Mouse (Mus musculus) midbrain, embryonic 12.5 days (tissue): ENCODE results near the gene Slc35b2. TPM values are rescaled to one million over a fixed set of nuclear protein-coding genes. Genes with fewer than 3 reads are reported as not detected.

Experiments
- ATAC-seq: fragments of 200-750 bp; cut with Nextera tagmentation; 2 replicates; pipeline ENCODE4 v1.8.0; 2017; ENCODE audit warnings: low read depth, moderate TSS enrichment, moderate library complexity; ENCODE audit not compliant: low FRiP score
- H3K27ac ChIP-seq: fragments of 300-500 bp; sonication (generic); replicated peaks from 2 replicates; pipeline ENCODE4 v1.5.1; 2016; ENCODE audit warnings: mild to moderate bottlenecking
- H3K27me3 ChIP-seq: fragments of 300-500 bp; sonication (generic); 2 replicates; pipeline ENCODE4 v1.6.1; 2016; ENCODE audit warnings: mild to moderate bottlenecking
- H3K36me3 ChIP-seq: fragments of 300-500 bp; sonication (generic); 2 replicates; pipeline ENCODE4 v1.6.1; 2016
- H3K4me1 ChIP-seq: fragments of 300-500 bp; sonication (generic); 2 replicates; pipeline ENCODE4 v1.6.1; 2016
- H3K4me2 ChIP-seq: fragments of 300-500 bp; sonication (generic); replicated peaks from 2 replicates; pipeline ENCODE4 v1.6.1; 2016; ENCODE audit warnings: mild to moderate bottlenecking, moderate library complexity
- H3K4me3 ChIP-seq: fragments of 300-500 bp; sonication (generic); 2 replicates; pipeline ENCODE4 v1.5.1; 2016; ENCODE audit warnings: mild to moderate bottlenecking
- H3K9ac ChIP-seq: fragments of 300-500 bp; sonication (generic); replicated peaks from 2 replicates; pipeline ENCODE4 v1.6.1; 2016; ENCODE audit warnings: mild to moderate bottlenecking, moderate library complexity
- H3K9me3 ChIP-seq: fragments of 300-500 bp; sonication (generic); 2 replicates; pipeline ENCODE4 v1.6.1; 2016; ENCODE audit warnings: mild to moderate bottlenecking
- WGBS: fragments of 180-500 bp; shearing (Covaris S2); methylation state at CpG from one replicate; pipeline ENCODE4 v1.1.7; 2016; 5-methylcytosine and 5-hydroxymethylcytosine counted together
- polyA plus RNA-seq: library from polyadenylated mRNA; unstranded; fragments of >200 nt; fragmentation: Nextera tagmentation; extraction: Ambion mirVana; gene quantifications from 2 replicates; pipeline ENCODE4 v1.2.1, GENCODE M21; 2016

Slc35b2 gene
- polyA plus RNA-seq, 1 experiment from 2014 or later = 102 TPM

- H3K4me1 ChIP-seq = peaks cover 47% of the 10 kb centered on the region
- peak within 1 kb of the TSS; percentile 64 for H3K4me2 ChIP-seq
- no peak within 1 kb of the TSS for H3K27ac ChIP-seq
- peak within 1 kb of the TSS; percentile 32 for H3K4me3 ChIP-seq
- peak within 1 kb of the TSS; percentile 53 for H3K9ac ChIP-seq
- ATAC-seq = peak; percentile 38; the same call in 1 of the 2 replicates
- WGBS = 13% methylated on average over 32 of the region's 32 CpGs
- H3K9me3 ChIP-seq = no peaks in the 10 kb centered on the region
- peaks cover 59% of the 10 kb centered on the region for H3K27me3 ChIP-seq
- no peaks in the 10 kb centered on the region for H3K36me3 ChIP-seq
Observed at GRCm38 (mm10) chr17:45599446-45600242, 36.0 kb downstream of the Slc35b2 start, which contains the start of gene Slc29a1. Gene Slc29a1 (minus strand): TSS chr17:45599606.

- ATAC-seq = no peak
- Histone ChIP-seq H3K4me2 (0 out of 2 replicates have a peak overlapping the region, but pooled peaks have one; percentile 64), H3K27me3 (peaks cover 53% of the 10 kb centered on the region), H3K36me3 (no peaks in the 10 kb centered on the region), H3K27ac (no peak overlapping the region), H3K4me3 (no peak overlapping the region), H3K9ac (no peak overlapping the region), H3K4me1 (peaks cover 41% of the 10 kb centered on the region), H3K9me3 (no peaks in the 10 kb centered on the region)
- whole genome bisulfite sequencing = 56% methylated on average over 8 of the region's 8 CpGs
Observed at GRCm38 (mm10) chr17:45600267-45600666, 36.6 kb downstream of the Slc35b2 start.

DNA sequence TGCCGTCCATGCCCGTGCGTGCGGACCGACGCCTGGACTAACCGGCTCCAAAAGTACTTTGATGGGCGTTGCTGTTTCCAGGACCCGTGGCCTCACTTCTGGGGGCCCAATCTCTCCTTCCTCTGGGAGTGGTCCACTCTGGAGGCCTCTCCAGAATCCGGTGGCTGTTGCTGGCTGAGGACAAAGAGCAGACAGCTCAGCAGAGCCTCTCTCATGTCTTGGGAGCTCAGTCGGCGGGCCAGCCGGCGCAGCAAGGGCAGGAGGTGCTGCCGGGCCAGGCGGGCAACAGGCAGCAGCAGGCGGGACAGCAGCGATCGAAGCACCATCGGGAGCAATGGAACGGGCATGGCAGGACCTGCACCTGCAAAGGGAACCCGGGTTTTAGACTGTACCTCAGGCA lies 37.7 kb downstream of the Slc35b2 start:
- H3K4me2 ChIP-seq = 0 out of 2 replicates have a peak overlapping the region, but pooled peaks have one; percentile 0
- H3K9ac ChIP-seq = 0 out of 2 replicates have a peak overlapping the region, but pooled peaks have one; percentile 24
- H3K4me1 ChIP-seq = peaks cover 30% of the 10 kb centered on the region
- H3K4me3 ChIP-seq = no peak overlapping the region
- H3K9me3 ChIP-seq = no peaks in the 10 kb centered on the region
- no peak overlapping the region for H3K27ac ChIP-seq
- ATAC-seq = no peak
- H3K36me3 ChIP-seq = no peaks in the 10 kb centered on the region
- 14% methylated on average over 22 of the region's 22 CpGs for WGBS
- peaks cover 43% of the 10 kb centered on the region for H3K27me3 ChIP-seq

DNA sequence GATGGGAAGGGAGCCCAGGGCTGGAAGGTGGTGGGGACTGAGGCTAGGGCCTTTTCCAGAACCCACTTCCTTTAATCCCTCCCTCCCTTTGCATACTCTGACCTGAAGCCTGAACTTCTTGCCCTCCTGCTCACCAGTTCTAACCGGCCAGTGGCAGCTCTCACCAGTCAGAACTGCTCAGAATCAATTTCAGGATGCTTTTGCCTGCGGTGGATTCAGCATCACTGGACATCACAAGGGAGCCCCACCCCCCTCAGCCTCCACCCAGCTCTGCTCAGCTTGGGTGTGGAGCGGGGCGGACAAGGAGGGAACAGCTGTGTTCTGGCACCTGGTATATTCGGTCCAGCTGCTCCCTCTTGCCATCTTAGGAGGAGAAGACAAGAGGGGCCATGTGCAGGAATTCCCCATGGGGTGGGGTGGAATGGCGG lies 38.2 kb downstream of the Slc35b2 start, which contains the start of gene Mymx:
Mymx (minus strand) TSS at position 226 of the 428 bp plus-strand sequence.
- H3K9ac ChIP-seq = 0 out of 2 replicates have a peak within 1 kb of the TSS, but pooled peaks have one; percentile 24
- WGBS = 32% methylated on average over 6 of the region's 6 CpGs
- H3K4me3 ChIP-seq = no peak within 1 kb of the TSS
- ATAC-seq = no peak
- peaks cover 37% of the 10 kb centered on the region for H3K27me3 ChIP-seq
- 0 out of 2 replicates have a peak within 1 kb of the TSS, but pooled peaks have one; percentile 0 for H3K4me2 ChIP-seq
- H3K36me3 ChIP-seq = no peaks in the 10 kb centered on the region
- H3K4me1 ChIP-seq = peaks cover 24% of the 10 kb centered on the region
- no peak within 1 kb of the TSS for H3K27ac ChIP-seq
- H3K9me3 ChIP-seq = no peaks in the 10 kb centered on the region

GRCm38 (mm10) chr17:45602984-45603383 lies 39.3 kb downstream of the Slc35b2 start:
- Histone ChIP-seq H3K4me3 (no peak overlapping the region), H3K27me3 (peaks cover 33% of the 10 kb centered on the region), H3K9ac (no peak overlapping the region), H3K4me2 (no peak overlapping the region), H3K4me1 (peaks cover 21% of the 10 kb centered on the region), H3K27ac (no peak overlapping the region), H3K36me3 (no peaks in the 10 kb centered on the region), H3K9me3 (no peaks in the 10 kb centered on the region)
- WGBS = 76% methylated on average over 3 of the region's 3 CpGs
- no peak for ATAC-seq

- H3K4me2 ChIP-seq = no peak overlapping the region
- 85% methylated on average over 15 of the region's 15 CpGs for WGBS
- peaks cover 9% of the 10 kb centered on the region; the same call in 1 of the 2 replicates for H3K4me1 ChIP-seq
- H3K9ac ChIP-seq = no peak overlapping the region
- ATAC-seq = no peak
- no peaks in the 10 kb centered on the region for H3K36me3 ChIP-seq
- no peak overlapping the region for H3K4me3 ChIP-seq
- H3K27ac ChIP-seq = no peak overlapping the region
- peaks cover 2% of the 10 kb centered on the region for H3K27me3 ChIP-seq
- H3K9me3 ChIP-seq = no peaks in the 10 kb centered on the region
Observed at GRCm38 (mm10) chr17:45606992-45607879, 43.6 kb downstream of the Slc35b2 start.

DNA sequence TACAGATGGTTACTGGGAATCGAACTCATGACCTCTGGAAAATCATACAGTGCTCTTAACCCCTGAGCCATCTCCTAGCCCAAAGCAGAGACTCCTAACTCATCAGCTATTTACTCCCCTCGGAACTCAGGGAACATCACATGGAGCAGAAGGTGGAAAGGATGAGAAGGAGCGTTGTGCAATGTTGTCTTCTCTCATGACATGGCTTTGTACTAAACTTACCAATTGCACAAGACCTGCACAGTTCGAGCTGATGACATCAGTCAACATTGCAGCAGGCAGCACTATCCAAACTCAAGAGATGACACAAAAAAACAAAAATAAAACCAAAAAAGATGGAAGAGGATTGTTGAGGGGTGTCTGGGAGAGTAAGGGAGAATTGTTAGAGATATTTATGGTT lies 44.7 kb downstream of the Slc35b2 start:
- Histone ChIP-seq H3K36me3 (no peaks in the 10 kb centered on the region), H3K9ac (no peak overlapping the region), H3K4me3 (no peak overlapping the region), H3K27me3 (no peaks in the 10 kb centered on the region), H3K9me3 (no peaks in the 10 kb centered on the region), H3K4me2 (no peak overlapping the region), H3K27ac (no peak overlapping the region), H3K4me1 (peaks cover 9% of the 10 kb centered on the region; the same call in 1 of the 2 replicates)
- WGBS = 91% methylated on average over 4 of the region's 4 CpGs
- no peak for ATAC-seq

GRCm38 (mm10) chr17:45610144-45610866 lies 46.6 kb downstream of the Slc35b2 start:
- WGBS = 22% methylated on average over 5 of the region's 5 CpGs
- no peak overlapping the region for H3K27ac ChIP-seq

DNA sequence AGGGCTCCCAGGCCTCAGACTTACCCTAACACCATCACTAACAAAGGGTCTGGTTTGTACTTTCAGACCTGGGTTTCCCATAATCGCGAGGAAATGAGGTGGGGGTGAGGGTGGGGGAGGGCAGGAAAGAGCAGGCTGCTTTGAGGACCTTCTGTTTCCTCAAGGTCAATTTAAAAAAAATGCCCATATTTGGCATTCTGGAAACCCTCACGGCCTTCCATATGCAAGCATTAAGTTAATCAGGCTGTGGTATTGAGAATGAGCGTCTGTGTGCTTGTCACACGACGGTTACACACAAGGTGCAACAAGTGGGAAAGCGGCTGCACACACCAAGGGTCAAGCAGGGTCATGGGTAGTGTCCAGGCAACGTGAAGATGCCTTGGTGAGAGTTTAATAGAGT lies 48.3 kb downstream of the Slc35b2 start:
- WGBS = 86% methylated on average over 8 of the region's 8 CpGs
- no peak for ATAC-seq

More at GRCm38 (mm10) chr17:45610144-45610866, 46.6 kb downstream of the Slc35b2 start:
- no peaks in the 10 kb centered on the region for H3K27me3 ChIP-seq
- H3K4me3 ChIP-seq = no peak overlapping the region
- H3K9ac ChIP-seq = no peak overlapping the region
- peaks cover 9% of the 10 kb centered on the region; the same call in 1 of the 2 replicates for H3K4me1 ChIP-seq
- H3K36me3 ChIP-seq = no peaks in the 10 kb centered on the region
- no peak overlapping the region for H3K4me2 ChIP-seq
- no peak for ATAC-seq
- H3K9me3 ChIP-seq = no peaks in the 10 kb centered on the region

GRCm38 (mm10) chr17:45612921-45613320 lies 49.2 kb downstream of the Slc35b2 start:
- no peak for ATAC-seq

More for the DNA sequence above, 48.3 kb downstream of the Slc35b2 start:
- H3K4me3 ChIP-seq = no peak overlapping the region
- H3K27ac ChIP-seq = no peak overlapping the region
- no peaks in the 10 kb centered on the region for H3K27me3 ChIP-seq
- no peaks in the 10 kb centered on the region for H3K36me3 ChIP-seq
- no peak overlapping the region for H3K4me2 ChIP-seq
- H3K9me3 ChIP-seq = no peaks in the 10 kb centered on the region
- no peak overlapping the region for H3K9ac ChIP-seq
- peaks cover 9% of the 10 kb centered on the region; the same call in 1 of the 2 replicates for H3K4me1 ChIP-seq

DNA sequence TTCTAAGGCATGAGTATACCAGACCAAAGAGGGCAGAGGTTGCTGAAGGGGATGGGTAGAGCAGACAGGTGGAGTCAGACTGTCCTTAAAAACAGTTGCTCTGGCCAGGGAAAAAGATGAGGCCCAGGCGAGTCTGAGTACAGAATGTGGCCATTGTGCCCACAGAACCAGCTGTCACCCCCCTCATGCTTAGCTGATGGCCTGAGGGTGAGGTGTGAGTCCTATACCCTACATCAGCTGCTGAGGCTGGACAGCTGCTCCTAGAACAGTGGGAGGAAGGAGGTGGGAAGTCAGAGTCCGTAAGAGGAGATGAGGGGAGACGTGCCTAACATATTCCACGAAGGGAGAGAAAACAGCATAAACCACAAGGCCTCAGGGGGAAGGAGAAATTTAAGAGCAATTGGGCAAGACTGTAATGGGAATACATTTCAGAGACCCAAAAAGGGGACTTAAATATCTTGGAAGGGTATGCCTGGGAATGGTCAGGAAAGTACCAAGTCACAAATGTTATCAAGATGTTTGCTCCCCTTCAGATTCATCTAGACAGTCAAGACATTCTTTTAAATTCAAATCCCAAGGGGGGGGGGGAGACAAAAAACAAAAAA lies 52.5 kb downstream of the Slc35b2 start:
- H3K4me2 ChIP-seq = no peak overlapping the region
- no peaks in the 10 kb centered on the region for H3K9me3 ChIP-seq
- H3K27ac ChIP-seq = no peak overlapping the region
- 67% methylated on average over 4 of the region's 4 CpGs for WGBS
- no peak overlapping the region for H3K9ac ChIP-seq
- ATAC-seq = no peak
- no peaks in the 10 kb centered on the region for H3K36me3 ChIP-seq
- no peaks in the 10 kb centered on the region for H3K27me3 ChIP-seq
- H3K4me3 ChIP-seq = no peak overlapping the region
- H3K4me1 ChIP-seq = peaks cover 8% of the 10 kb centered on the region

More at GRCm38 (mm10) chr17:45612921-45613320, 49.2 kb downstream of the Slc35b2 start:
- H3K9ac ChIP-seq = no peak overlapping the region
- 93% methylated on average over 7 of the region's 7 CpGs for WGBS
- H3K4me2 ChIP-seq = no peak overlapping the region
- H3K36me3 ChIP-seq = no peaks in the 10 kb centered on the region
- no peak overlapping the region for H3K27ac ChIP-seq
- H3K9me3 ChIP-seq = no peaks in the 10 kb centered on the region
- no peaks in the 10 kb centered on the region for H3K27me3 ChIP-seq
- no peak overlapping the region for H3K4me3 ChIP-seq
- H3K4me1 ChIP-seq = peaks cover 9% of the 10 kb centered on the region; the same call in 1 of the 2 replicates
